Mouse (Mus musculus) C2C12 (cell line): Measurements from ENCODE around the gene Gm45062.

Experiments
- CEBPB ChIP-seq: IDR thresholded peaks from one replicate; pipeline ENCODE4 v1.6.1; 2011; ENCODE audit warnings: low read depth, mild to moderate bottlenecking, control low read depth, moderate library complexity
- CTCF ChIP-seq: IDR thresholded peaks from one replicate; pipeline ENCODE4 v1.5.1; 2011; ENCODE audit not compliant: control insufficient read depth, insufficient read depth, insufficient read length
- FOSL1 ChIP-seq: IDR thresholded peaks from one replicate; pipeline ENCODE4 v1.8.0; 2011; ENCODE audit warnings: mild to moderate bottlenecking, low read length; ENCODE audit not compliant: poor library complexity, insufficient read depth, severe bottlenecking
- MAX ChIP-seq: IDR thresholded peaks from one replicate; pipeline ENCODE4 v1.6.1; 2011; ENCODE audit warnings: mild to moderate bottlenecking, control low read depth
- MYOD1 ChIP-seq: IDR thresholded peaks from one replicate; pipeline ENCODE4 v1.6.1; 2011; ENCODE audit warnings: low read depth; ENCODE audit not compliant: control insufficient read depth, insufficient read length
- MYOG ChIP-seq: IDR thresholded peaks from one replicate; pipeline ENCODE4 v1.6.1; 2011; ENCODE audit not compliant: control insufficient read depth, insufficient read length; ENCODE audit errors: extremely low read depth
- USF1 ChIP-seq: IDR thresholded peaks from one replicate; pipeline ENCODE4 v1.6.1; 2011; ENCODE audit warnings: low read depth, mild to moderate bottlenecking, control low read depth, moderate library complexity

- TF ChIP-seq CTCF (no peak), MAX (no peak), USF1 (no peak), MYOG (no peak), MYOD1 (no peak), CEBPB (no peak), FOSL1 (no peak)
These were observed 153.8 kb downstream of the Gm45062 start for GRCm38 (mm10) chr6:8412845-8413598.
